Mouse (Mus musculus) stomach, postnatal 0 days (tissue): ENCODE measurements around the gene Mrvi1.

ENCODE experiments used
- CTCF ChIP-seq: IDR thresholded peaks from 2 replicates; pipeline ENCODE4 v1.5.1; 2016; ENCODE audit warnings: antibody characterized with exemption, low read depth, mild to moderate bottlenecking, moderate library complexity
- EP300 ChIP-seq: optimal IDR thresholded peaks from 2 replicates; pipeline ENCODE3; 2016; ENCODE audit warnings: antibody characterized with exemption

DNA sequence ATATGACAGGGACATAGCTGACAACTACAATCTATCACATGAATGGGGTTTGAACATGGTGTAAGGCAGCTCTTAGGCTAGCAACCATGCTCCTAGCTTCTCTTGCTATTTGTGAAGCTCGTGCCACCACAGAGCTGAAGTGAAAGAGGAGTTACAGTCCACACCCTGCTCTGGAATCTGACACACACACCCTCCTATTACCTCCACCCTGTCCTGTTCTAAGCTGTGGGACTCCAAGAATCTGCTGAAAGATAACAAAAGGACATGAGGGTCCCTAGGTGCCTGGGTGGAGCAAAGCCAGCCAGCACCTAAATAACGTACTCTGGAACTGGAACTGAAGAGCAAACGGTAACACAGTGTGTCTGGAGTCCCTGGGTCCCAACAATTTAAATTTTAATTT is 67.7 kb downstream of the Mrvi1 start:
- TF ChIP-seq EP300, result no peak
- TF ChIP-seq CTCF, result no peak
